Mouse (Mus musculus) adrenal gland, postnatal 4 days (tissue): ENCODE results near the gene Tipin. TPM values are rescaled to one million over a fixed set of nuclear protein-coding genes. Genes with fewer than 3 reads are reported as not detected.
"Not testable (repeated sequence)": the region's sequence is repeated elsewhere in the genome, so short reads cannot be mapped to it uniquely, and the experiment has no call there.

Experiments used
- DNase-seq, 2 experiments: peaks; one replicate each; pipeline ENCODE4 v3.0.0; 2021 to 2022; ENCODE audit warnings: low spot score in 2 of 2, mixed read lengths in 2 of 2
- total RNA-seq, 2 experiments: library from RNA; stranded (reverse); gene quantifications; 2 replicates each; pipeline ENCODE4 v1.2.3; 2021

Gene Tipin
- total RNA-seq, 2 experiments from 2014 or later, result 64.0 to 66.3 TPM

DNA sequence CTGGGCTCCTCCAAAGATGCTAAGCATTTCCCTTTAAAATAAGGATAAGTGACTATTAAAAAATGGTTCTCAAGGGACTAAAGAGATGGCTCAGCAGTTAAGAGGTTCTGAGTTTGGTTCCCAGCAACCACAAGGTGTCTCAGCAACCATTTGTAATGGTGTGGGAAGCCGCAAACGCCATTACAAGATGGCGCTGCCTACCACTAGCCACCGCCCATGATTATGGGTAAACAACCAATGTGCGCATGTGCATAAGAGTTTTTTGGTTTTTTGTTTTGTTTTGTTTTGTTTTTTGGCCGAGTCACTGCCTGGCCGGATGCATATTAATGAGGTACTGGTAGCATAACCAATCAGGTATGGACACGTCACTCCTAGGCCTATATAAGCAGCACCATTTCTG lies 12.5 kb upstream of the Tipin start:
- not testable (repeated sequence) for DNase-seq

- DNase-seq, result no peak
Observed at GRCm38 (mm10) chr9:64271249-64271648, 10.1 kb upstream of the Tipin start.

GRCm38 (mm10) chr9:64272611-64273010 lies 8.8 kb upstream of the Tipin start:
- no peak for DNase-seq

GRCm38 (mm10) chr9:64273757-64274156 lies 7.6 kb upstream of the Tipin start:
- DNase-seq, result no peak

GRCm38 (mm10) chr9:64274291-64274690 lies 7.1 kb upstream of the Tipin start:
- no peak for DNase-seq

DNA sequence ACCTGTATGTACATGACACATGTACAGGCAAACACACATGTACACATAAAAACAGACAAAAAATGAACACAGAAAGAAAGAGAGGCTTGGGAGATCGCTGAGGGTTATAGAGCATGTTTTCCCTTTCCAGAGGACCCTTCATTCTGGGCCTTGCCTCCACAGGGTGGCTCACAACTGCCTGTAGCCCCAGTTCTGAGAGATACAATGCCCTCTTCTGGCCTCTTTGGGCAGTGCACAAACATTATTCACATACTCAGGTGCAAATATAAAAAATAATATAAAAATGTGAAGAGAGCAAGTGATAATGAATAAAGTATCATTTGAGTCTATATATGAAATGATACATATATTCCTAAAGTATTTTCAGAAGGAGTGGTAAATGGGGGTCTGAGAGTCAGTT lies 6.5 kb upstream of the Tipin start:
- no peak for DNase-seq

DNA sequence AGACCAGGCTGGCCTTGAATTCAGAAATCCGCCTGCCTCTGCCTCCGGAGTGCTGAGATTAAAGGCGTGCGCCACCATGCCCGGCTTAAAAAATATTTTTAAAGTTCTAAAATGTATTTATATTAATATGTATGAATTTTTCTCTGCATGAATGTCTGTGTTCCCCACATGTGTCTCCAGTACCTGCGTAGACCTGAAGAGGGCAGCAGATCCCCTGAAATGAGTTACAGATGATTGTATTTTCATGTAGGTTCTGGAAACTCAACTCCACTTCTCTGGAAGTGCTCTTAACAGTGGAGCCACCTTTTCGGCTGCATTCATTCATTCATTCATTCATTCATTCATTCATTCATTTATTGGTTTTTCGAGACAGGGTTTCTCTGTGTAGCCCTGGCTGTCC lies 3.7 kb upstream of the Tipin start:
- peak; percentile 11 to 45 for DNase-seq

DNA sequence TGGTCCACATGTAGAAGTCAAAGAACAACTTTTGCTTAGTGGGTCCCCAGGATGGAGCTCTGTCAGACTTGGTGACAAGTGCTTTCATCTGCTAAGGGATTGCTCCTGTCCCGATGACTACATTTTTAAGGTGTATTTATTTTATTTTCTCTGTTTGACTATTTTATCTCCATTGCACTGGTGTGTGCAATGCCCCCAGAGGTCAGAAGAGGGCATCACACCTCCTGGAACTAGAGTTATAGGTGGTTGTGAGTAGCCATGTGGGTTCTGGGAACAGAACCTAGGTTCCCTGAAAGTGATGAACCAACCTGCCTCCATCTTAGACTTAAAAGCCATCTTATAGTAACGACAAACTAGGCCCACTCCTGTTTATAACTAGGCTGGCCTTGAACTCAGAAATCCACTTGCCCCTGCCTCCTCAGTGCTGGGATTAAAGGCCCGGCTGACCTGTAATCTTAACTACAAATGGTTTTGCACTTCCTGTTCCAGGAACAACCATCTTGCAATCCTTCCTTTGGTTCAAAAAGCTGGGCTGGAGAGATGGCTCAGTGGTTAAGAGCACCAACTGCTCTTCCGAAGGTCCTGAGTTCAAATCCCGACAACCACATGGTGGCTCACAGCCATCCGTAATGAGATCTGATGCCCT lies 2.6 kb upstream of the Tipin start:
- no peak for DNase-seq

GRCm38 (mm10) chr9:64281781-64282178 lies 399 bp downstream of the Tipin start:
- no peak for DNase-seq

DNA sequence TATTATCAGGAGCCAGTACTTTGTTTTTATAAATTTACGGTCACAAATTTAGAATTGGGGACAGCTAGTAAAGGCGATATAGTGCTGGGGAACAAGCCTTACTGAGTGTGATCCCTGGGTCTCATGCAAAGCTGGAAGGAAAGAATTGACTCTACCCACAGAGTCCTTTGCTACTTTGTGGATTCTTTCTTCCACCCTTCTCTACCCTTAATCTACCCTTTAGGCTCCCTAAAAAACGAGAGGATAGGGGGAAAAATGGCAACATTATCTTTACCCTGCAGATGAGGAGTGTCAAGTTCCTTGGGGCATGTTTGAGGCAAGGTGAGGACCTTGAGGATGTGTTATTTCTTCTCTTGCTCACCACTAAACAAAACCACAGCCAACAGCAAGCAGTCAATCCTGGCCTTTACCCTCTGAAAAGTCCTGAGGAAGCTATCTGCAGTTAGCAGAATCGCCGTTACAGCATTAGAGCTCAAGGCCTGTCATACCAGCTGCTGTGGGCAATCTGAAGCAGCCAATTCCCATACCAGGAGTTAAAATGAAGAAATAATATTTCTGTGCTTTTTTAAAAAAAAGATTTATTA lies 1.1 kb downstream of the Tipin start:
- DNase-seq, result no peak

- not testable (repeated sequence) for DNase-seq
Observed at GRCm38 (mm10) chr9:64303086-64303485, 21.7 kb downstream of the Tipin start.

DNA sequence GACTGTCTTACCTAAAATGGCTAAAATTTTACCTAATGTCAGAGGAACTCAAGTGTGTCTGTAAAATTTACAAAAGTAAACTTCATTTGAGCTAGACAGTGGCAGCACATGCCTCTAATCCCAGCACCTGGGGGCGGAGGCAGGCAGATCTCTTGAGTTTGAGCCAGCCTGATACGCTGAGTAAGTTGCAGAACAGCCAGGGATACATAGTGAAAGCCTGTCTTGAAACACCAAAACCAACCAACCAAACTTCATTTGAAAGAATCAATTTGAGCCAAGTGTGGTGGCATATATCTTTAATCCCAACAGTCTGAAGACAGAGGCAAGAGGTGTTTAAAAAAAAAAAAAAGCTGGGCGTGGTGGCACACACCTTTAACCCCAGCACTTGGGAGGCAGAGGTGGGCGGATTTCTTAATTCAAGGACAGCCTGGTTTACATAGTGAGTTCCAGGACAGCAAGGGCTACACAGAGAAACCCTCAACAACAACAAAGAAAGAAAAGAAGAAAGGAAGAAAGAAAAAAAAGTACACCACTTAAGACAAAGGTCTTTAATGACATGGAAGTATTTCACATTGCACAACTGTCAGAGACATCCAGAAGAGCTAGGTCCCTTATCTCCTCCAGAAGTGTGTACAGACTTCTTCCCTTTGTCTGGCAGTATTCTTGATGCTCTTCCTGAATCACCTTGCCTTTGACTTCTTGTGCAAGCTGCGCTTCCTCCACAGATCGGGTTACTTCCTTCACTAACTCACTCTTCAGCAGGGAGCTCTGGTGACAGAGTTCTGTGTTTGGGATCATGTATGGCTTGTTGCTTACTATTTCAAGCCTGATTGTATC lies 25.3 kb downstream of the Tipin start:
- no peak for DNase-seq

GRCm38 (mm10) chr9:64310996-64311785 lies 29.8 kb downstream of the Tipin start:
- DNase-seq, result no peak

- no peak for DNase-seq
Observed at GRCm38 (mm10) chr9:64312128-64312527, 30.7 kb downstream of the Tipin start.

DNA sequence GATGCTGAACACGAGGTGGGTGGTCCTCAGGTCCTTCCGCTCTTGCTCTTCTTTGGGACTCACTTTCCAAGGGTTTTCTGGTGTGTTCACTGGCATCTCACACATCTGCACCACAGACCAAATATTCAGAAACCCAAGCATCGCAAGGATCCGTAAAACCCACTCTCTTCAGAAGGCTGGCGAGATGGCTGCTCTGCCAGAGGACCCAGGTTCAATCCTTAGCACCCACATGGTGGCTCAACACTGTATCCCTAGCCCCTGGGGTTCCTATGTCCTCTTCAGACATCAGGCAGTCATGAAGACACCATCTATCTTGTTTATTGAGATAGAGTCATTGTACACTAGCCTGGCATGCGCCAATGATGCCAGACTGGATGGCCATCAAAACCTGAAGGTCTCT lies 33.3 kb downstream of the Tipin start:
- no peak for DNase-seq

- DNase-seq, result no peak
Observed at GRCm38 (mm10) chr9:64316986-64317385, 35.6 kb downstream of the Tipin start.

GRCm38 (mm10) chr9:64323976-64324375 lies 42.6 kb downstream of the Tipin start:
- DNase-seq, result no peak

DNA sequence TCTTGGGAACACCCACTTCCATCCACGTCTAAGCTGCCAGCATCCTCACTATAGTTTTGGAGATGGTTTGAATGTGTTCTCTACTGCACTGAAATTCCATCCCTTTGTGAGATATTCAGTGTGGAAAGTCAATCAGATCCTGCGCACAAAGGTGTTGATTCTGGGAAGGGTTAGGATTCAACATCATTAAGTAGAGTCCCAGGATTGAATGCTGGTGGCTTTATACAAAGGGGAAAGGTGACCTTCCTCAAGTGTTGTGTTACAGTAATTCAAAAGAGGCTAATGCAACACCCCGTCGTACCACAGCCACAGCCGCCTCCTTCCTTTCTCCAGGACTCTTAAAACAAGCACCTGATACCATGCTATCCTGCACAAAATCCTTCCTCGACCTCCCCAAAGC lies 54.4 kb downstream of the Tipin start:
- no peak for DNase-seq

DNA sequence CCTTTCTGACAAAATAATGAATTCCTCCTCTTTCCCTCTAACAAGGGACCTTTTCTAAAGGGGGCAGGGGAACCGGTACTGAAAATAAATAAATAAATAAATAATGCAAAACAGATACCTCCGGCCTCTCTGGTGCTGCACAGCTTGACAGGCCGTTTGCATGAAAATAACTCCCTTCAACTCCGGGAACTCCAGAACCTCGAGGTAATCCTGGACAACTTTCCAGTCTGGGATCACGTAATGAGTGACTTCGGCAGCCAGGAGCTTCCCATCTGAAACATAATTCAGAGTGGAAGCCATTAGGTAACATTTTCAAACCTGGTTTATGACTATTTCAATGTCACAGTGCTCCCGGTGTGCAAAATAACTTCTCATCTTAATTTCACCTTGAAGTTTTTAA lies 58.0 kb downstream of the Tipin start:
- no peak for DNase-seq

- DNase-seq, result peak; percentile 58 to 59
Observed at GRCm38 (mm10) chr9:64340351-64341253, 59.2 kb downstream of the Tipin start.

DNA sequence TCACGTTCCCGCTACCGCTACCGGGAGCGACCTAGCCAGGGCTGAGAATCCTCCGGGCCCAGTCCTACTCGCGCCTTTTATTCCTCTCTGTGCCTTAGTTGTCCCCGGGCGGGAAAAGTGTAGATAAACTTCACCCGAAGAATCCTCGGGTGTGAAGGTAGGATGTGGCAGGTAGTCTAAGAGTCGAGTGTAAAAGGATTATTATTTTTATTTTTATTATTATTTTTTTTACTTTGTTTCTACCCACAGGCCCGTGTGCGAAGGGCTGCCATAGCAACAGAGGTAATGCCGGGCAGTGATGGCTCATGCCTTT lies 59.8 kb downstream of the Tipin start, which contains the start of gene Dis3l:
TSS of gene Dis3l (minus strand) at position 35 of the 313 bp plus-strand sequence.
- no peak for DNase-seq
